Mouse (Mus musculus) cerebellum, adult 8-10 months (tissue): ENCODE data around the gene Lmo4.

Source experiments
- DNase-seq: peaks from one replicate; pipeline ENCODE4 v3.0.0; 2022

Lmo4 gene

GRCm38 (mm10) chr3:144204413-144205311, at the start of gene Lmo4:
Lmo4 (minus strand) TSS chr3:144205220.
- peak; percentile 33 for DNase-seq

GRCm38 (mm10) chr3:144254281-144254680, 49.3 kb upstream of the Lmo4 start:
- DNase-seq = no peak

GRCm38 (mm10) chr3:144253018-144253417, 48.0 kb upstream of the Lmo4 start:
- DNase-seq = no peak

- DNase-seq = no peak
Measured at GRCm38 (mm10) chr3:144252109-144252508, 47.1 kb upstream of the Lmo4 start.

DNA sequence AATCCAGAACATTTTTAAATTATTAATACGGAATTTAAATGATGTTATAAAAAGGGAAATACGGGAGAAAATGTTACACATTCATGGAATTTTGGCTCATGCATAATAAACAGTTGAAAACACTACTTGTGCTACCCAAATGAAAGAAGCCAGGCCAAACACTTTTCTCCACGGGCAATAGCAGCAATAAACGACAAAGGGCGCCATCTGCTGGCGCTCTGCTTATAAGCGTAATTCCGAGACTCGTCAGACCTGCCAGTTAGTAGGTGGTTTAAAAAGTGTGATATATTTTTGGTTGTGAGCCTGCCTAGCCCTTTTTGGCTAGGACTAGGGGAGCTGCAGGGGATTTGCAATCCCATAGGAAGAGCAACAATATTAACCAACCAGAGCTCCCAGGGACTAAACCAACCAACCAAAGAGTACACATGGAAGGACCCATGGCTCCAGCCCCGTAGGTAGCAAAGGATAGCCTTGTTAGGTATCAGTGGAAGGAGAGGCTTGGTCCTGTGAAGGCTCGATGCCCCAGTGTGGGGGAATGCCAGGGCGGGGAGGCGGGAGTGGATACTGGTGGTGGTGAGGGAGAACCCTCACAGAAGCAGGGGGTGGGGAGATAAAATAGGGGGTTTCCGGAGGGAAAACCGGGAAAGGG, 37.1 kb upstream of the Lmo4 start:
- peak; percentile 55 for DNase-seq

- no peak for DNase-seq
Measured at GRCm38 (mm10) chr3:144241161-144241560, 36.1 kb upstream of the Lmo4 start.

DNA sequence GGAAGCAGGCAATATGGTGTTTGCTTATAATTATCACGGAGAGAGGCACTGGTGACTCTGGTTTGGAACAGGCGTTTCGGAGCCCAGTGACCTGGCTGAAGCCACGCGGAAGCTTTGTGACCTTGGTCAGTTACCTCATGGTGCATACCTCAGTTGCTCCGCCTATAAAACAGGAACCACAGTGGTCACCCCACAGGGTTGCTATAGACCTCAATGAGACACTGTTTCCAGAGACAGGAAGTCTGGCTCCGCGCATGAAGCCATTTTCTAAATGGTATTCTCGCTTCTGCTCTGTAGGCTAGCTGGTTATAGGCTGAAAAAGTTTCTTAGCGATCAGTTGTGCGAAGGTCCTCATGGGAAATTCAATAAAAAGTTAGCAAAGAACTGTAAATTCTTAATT, 33.5 kb upstream of the Lmo4 start:
- DNase-seq = no peak

DNA sequence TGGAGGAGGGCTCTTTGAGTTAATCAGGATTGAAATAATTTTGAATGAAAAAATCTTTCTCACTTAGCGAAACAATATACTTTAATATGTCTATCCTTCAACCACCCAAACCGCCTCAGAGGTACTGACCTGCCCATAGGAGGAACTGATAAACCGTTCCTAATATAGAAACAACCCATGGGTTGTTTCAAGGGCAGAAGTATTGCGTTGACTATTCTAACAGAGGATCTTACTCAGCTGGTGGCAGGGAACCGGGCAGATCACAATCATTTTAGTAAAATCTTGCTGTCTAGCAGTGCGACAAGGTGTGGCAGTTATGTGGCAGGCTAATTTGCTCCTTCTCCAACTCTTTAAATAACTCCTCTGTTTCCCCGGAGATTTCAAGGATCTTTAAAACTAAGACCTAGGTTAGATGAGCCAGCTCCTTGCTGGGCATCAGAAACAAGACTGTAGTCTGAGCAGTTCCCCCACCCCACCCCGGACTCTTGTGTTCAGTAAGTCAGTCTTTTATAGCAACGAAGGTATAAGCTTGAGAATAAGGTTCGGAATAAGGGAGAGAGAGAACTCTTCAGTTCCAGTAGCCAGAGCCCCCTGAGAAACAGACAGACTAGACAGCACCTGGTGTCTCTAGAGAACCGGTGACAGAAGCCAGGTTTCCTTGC, 27.5 kb upstream of the Lmo4 start:
- no peak for DNase-seq

DNA sequence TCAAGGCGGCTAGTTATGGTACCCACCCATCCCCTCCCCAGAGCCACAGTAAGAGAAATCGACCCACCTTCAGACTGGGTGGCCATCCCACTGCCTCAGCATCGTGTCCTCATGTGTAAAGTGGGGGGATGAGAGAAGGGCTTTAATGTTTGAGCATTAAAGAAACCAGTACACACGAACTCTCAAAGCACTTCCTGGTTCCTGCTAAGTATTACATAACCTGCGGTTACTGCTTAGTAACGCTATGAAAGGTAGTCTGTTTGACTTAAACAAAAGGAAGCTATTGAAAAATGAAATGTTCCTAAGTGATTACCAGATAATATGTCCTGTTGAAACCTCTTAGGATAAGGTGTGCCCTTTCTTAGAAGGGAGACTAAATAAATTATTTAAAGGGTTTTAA, 26.9 kb upstream of the Lmo4 start:
- no peak for DNase-seq

DNA sequence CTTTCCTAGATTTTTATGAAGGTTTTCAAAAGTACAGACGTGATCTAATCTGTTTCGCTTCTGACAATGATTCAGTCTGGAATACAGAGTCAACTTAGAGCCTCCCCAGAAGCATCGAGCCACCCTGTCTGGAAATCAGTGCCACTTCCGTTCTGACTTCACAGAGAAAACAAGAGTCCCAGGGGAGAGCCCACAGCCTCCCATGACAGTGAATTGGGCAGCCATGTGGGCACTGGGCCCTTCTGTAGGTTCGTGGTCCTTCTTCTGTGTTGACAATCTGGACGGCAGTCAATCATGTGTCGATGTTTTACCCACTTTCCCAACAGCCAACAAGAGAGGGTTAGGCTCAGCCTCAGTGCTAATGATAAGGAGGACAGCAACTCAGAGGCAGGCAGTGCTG, 26.4 kb upstream of the Lmo4 start:
- DNase-seq = no peak

- no peak for DNase-seq
Measured at GRCm38 (mm10) chr3:144230016-144230415, 25.0 kb upstream of the Lmo4 start.

DNA sequence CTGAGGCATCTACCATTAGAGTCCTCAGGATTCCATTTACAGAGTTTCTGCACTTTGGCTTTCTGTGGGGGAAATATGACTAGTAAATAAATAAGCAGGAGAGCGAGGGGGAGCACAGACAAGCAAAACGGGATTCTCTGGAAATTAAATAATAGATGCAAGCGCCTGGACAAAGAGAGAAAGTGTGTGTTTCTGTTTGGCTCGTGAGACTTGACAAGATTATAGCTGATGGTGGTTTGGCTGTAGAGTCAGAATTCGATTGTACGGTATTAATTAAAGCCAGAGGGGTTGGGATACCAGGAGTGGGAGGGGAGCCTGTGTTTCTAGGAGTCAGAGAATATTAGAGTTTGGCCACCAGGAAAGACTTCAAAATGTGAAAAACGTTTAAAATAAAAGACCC, 24.3 kb upstream of the Lmo4 start:
- DNase-seq = no peak

DNA sequence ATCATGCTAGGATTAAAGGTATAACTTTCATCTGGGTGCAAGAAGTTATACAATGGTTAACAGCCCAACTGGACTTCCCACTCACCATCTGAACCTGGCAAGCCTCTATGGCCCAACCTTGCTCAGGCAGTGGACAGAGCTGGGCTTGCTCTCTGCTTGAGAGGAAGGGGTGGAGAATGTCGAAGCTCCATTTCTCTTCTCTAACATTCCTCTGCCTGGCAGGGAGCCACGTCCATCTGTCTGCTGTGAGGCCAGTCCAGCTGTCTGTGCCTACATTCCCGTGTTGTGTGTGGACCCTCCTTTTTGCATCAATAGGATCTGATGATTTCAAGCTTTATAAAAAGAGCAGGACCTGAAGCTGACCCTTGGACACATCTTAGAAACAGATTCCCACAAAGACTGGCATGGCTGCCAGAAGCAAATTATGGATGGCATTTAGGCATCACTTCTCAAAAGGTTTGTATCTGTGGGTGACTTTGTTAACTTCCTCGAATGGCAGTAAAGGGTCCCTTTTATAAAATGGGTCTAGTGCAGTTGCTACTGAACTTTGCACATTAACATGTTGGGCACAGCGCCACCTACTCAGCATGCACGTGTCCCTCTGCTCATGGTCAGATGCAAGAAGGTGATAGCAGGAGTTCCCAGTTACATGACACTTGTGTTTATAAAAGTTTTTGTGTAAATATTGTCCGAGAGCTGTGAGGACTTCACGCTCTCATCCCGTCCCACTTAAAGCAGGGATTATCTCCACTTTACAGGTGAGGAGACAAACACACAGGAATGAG, 20.6 kb upstream of the Lmo4 start:
- DNase-seq = no peak

DNA sequence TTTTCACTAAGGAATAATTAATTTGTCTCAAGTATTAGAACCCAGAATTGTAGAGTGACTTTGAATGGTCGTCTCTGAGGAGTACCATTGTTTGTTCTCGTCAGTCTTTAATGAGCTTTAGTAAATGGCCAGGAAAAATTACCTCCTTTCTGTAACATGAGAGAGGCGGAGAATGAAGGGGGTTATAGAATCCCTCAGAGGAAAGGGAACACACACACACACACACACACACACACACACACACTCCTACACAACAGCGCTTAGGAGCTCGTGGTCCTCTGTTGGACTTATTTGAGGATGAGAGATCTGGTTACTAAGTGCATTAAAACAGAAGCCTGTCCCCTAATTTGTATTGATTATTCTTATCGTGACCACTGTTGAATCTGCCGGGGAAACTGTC, 19.6 kb upstream of the Lmo4 start:
- no peak for DNase-seq

GRCm38 (mm10) chr3:144223377-144224105, 18.5 kb upstream of the Lmo4 start:
- DNase-seq = no peak

- DNase-seq = no peak
Measured at GRCm38 (mm10) chr3:144222381-144222780, 17.4 kb upstream of the Lmo4 start.

DNA sequence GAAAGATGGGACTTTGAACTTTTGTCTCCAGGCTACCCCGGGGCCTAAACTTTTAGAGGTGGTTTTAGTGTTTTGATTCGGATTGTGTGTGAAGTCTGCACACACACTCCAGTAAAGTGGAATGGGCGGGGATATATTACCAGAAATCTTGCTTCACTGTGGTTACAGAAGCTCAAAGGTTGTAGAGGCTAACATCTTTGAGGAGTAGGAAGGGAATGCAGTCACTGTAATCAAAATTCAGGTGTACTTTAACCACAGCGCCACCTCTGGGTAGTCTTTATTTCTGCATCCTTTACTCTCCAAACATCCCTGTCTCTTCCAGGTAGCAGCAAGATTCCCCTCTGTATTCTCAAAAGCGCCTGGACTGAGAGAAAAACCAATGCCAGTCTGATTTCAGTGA, 2.5 kb upstream of the Lmo4 start:
- DNase-seq = peak; percentile 67

DNA sequence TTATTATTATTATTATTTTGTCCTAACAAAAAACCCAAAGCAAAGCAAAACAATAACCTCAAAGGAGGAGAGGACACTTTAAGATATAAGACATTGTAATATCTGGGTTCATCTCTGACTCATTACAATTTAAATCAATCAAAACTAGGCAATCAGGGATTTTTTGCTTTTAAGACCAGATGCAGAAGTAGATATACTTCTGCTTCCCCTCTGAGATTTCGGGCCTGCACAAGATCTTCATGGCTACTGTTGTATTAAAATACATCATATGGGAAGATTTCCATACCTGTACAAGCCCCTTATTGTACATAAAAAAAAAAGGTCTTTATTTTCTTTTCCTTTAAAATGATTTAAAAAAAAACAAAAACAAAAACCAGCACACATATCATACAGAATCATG, 1.9 kb upstream of the Lmo4 start:
- DNase-seq = no peak

DNA sequence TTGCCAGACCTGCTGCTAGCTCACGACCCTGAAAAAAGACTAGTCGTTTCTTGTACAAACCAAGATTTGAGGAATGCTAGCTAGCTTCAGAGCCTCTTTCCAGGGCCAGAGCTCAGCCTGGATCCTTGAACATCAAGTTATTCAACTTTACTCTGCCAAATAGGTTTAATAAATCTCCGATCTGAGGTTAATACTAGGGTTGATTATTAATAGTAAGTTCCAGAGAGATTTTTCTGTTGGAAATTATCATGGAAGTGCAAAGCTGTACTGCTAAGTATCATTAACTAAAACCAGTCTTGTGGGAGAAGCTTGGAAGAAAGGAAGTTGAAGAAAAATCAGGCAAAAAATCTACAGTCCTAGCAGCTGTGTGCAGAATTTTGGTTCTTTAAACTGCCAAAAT, 1.2 kb upstream of the Lmo4 start:
- no peak for DNase-seq

- DNase-seq = peak; percentile 86
Measured at GRCm38 (mm10) chr3:144205351-144206153, 532 bp upstream of the Lmo4 start.

DNA sequence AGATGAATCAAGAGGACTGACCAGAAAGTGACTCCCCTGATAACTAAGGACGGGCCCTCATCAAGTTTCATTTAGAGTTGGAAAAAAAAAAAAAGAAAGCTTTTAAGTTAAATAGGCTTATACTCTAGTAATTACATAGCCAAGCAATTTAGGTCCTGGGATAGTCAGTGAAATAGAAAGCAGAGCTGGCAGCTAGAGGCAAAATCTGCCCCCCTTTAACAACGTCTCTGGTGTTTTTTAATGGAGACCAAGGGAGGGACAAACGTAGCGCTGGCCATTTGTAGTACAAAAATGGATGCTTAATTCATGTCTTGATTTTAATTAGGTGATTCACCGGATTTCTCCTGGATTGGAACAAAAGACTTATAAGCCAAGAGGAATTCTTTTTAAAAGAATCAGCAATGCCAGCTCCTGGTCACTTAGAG, 1.0 kb downstream of the Lmo4 start:
- DNase-seq = no peak
